Mouse (Mus musculus): Measurements from ENCODE around the gene S100z. TPM values are rescaled to one million over a fixed set of nuclear protein-coding genes. Genes with fewer than 3 reads are reported as not detected.

The S100z gene
- polyA plus RNA-seq (2015; fragmentation: Nextera tagmentation; extraction: Ambion mirVana), result not detected in 2 replicates

- no peak for ATAC-seq (replicated peaks; ENCODE audit: low FRiP score, low read depth)
Observed at GRCm38 (mm10) chr13:95478671-95479413, at the start of gene S100z. Gene S100z (minus strand): TSS chr13:95478721.

GRCm38 (mm10) chr13:95524674-95525491 lies 46.4 kb upstream of the S100z start, which contains the start of gene F2rl1:
Gene F2rl1 (minus strand): TSS chr13:95525227.
- ATAC-seq (replicated peaks; ENCODE audit: low FRiP score, low read depth) (peak; percentile 95), DNase-seq (ENCODE audit: low spot score) (peak; percentile 69)
- Histone ChIP-seq H3K4me1 (replicated peaks; ENCODE audit: insufficient read depth, low read length) (no peaks in the 10 kb centered on the region; the same call in 1 of the 2 replicates), H3K9me3 (replicated peaks; ENCODE audit: low read length) (no peaks in the 10 kb centered on the region), H3K27me3 (ENCODE audit: insufficient read depth, low read length) (no peaks in the 10 kb centered on the region), H3K4me3 (replicated peaks; ENCODE audit: low read depth, low read length) (peak within 1 kb of the TSS; percentile 51), H3K36me3 (ENCODE audit: insufficient read depth, low read length) (no peaks in the 10 kb centered on the region), H3K27ac (peak within 1 kb of the TSS; percentile 55), H3K9ac (ENCODE audit: low read depth, low read length) (peak within 1 kb of the TSS; percentile 51), H3K4me2 (ENCODE audit: low read length) (peak within 1 kb of the TSS; percentile 81)
- no peak for TF ChIP-seq CTCF (IDR thresholded peaks at IDR 0.05; ENCODE audit: low read depth)
- under 1% methylated on average over 54 of the region's 54 CpGs for WGBS

More at GRCm38 (mm10) chr13:95478671-95479413, at the start of gene S100z:
- no peak within 1 kb of the TSS for H3K4me2 ChIP-seq (ENCODE audit: low read length)
- H3K9me3 ChIP-seq (replicated peaks; ENCODE audit: low read length), result no peaks in the 10 kb centered on the region
- H3K4me1 ChIP-seq (replicated peaks; ENCODE audit: insufficient read depth, low read length), result no peaks in the 10 kb centered on the region
- no peak within 1 kb of the TSS for H3K27ac ChIP-seq
- no peaks in the 10 kb centered on the region for H3K36me3 ChIP-seq (ENCODE audit: insufficient read depth, low read length)
- TF ChIP-seq CTCF (IDR thresholded peaks at IDR 0.05; ENCODE audit: low read depth), result no peak
- no peak for DNase-seq (ENCODE audit: low spot score)
- 90% methylated on average over 21 of the region's 21 CpGs for WGBS
- H3K27me3 ChIP-seq (ENCODE audit: insufficient read depth, low read length), result no peaks in the 10 kb centered on the region
- no peak within 1 kb of the TSS for H3K9ac ChIP-seq (ENCODE audit: low read depth, low read length)
- no peak within 1 kb of the TSS for H3K4me3 ChIP-seq (replicated peaks; ENCODE audit: low read depth, low read length)

- H3K9me3 ChIP-seq (replicated peaks; ENCODE audit: low read length), result no peaks in the 10 kb centered on the region
- 0% methylated on average over 13 of the region's 13 CpGs for WGBS
- peak overlapping the region; percentile 51 for H3K4me3 ChIP-seq (replicated peaks; ENCODE audit: low read depth, low read length)
- no peaks in the 10 kb centered on the region; the same call in 1 of the 2 replicates for H3K4me1 ChIP-seq (replicated peaks; ENCODE audit: insufficient read depth, low read length)
- H3K4me2 ChIP-seq (ENCODE audit: low read length), result peak overlapping the region; percentile 81
- peak overlapping the region; percentile 55 for H3K27ac ChIP-seq
- peak overlapping the region; percentile 51 for H3K9ac ChIP-seq (ENCODE audit: low read depth, low read length)
- DNase-seq (ENCODE audit: low spot score), result no peak
- peak; percentile 10 for ATAC-seq (replicated peaks; ENCODE audit: low FRiP score, low read depth)
- H3K27me3 ChIP-seq (ENCODE audit: insufficient read depth, low read length), result no peaks in the 10 kb centered on the region
- TF ChIP-seq CTCF (IDR thresholded peaks at IDR 0.05; ENCODE audit: low read depth), result no peak
- H3K36me3 ChIP-seq (ENCODE audit: insufficient read depth, low read length), result no peaks in the 10 kb centered on the region
Observed at GRCm38 (mm10) chr13:95524424-95524673, 45.8 kb upstream of the S100z start.

- H3K4me3 ChIP-seq (replicated peaks; ENCODE audit: low read depth, low read length), result peak overlapping the region; percentile 51
- WGBS, result 5% methylated on average over 29 of the region's 29 CpGs
- H3K4me1 ChIP-seq (replicated peaks; ENCODE audit: insufficient read depth, low read length), result no peaks in the 10 kb centered on the region; the same call in 1 of the 2 replicates
- H3K9ac ChIP-seq (ENCODE audit: low read depth, low read length), result peak overlapping the region; percentile 51
- no peaks in the 10 kb centered on the region for H3K27me3 ChIP-seq (ENCODE audit: insufficient read depth, low read length)
- TF ChIP-seq CTCF (IDR thresholded peaks at IDR 0.05; ENCODE audit: low read depth), result no peak
- H3K36me3 ChIP-seq (ENCODE audit: insufficient read depth, low read length), result no peaks in the 10 kb centered on the region
- no peaks in the 10 kb centered on the region for H3K9me3 ChIP-seq (replicated peaks; ENCODE audit: low read length)
- peak overlapping the region; percentile 81 for H3K4me2 ChIP-seq (ENCODE audit: low read length)
- DNase-seq (ENCODE audit: low spot score) (peak; percentile 41), ATAC-seq (replicated peaks; ENCODE audit: low FRiP score, low read depth) (peak; percentile 22; the same call in 1 of the 2 replicates)
- H3K27ac ChIP-seq, result peak overlapping the region; percentile 55
Observed at GRCm38 (mm10) chr13:95523659-95524423, 45.3 kb upstream of the S100z start.

- Histone ChIP-seq H3K27ac (no peak overlapping the region), H3K36me3 (ENCODE audit: insufficient read depth, low read length) (no peaks in the 10 kb centered on the region), H3K27me3 (ENCODE audit: insufficient read depth, low read length) (no peaks in the 10 kb centered on the region), H3K9me3 (replicated peaks; ENCODE audit: low read length) (no peaks in the 10 kb centered on the region), H3K4me1 (replicated peaks; ENCODE audit: insufficient read depth, low read length) (no peaks in the 10 kb centered on the region; the same call in 1 of the 2 replicates), H3K9ac (ENCODE audit: low read depth, low read length) (no peak overlapping the region), H3K4me2 (ENCODE audit: low read length) (no peak overlapping the region), H3K4me3 (replicated peaks; ENCODE audit: low read depth, low read length) (no peak overlapping the region)
- no peak for DNase-seq (ENCODE audit: low spot score)
- TF ChIP-seq CTCF (IDR thresholded peaks at IDR 0.05; ENCODE audit: low read depth), result no peak
- ATAC-seq (replicated peaks; ENCODE audit: low FRiP score, low read depth), result no peak
- WGBS, result 77% methylated on average over 10 of the region's 10 CpGs
Observed at GRCm38 (mm10) chr13:95522176-95522575, 43.7 kb upstream of the S100z start.

GRCm38 (mm10) chr13:95521029-95521428 lies 42.5 kb upstream of the S100z start:
- Histone ChIP-seq H3K27ac (no peak overlapping the region), H3K4me2 (ENCODE audit: low read length) (no peak overlapping the region), H3K36me3 (ENCODE audit: insufficient read depth, low read length) (no peaks in the 10 kb centered on the region), H3K27me3 (ENCODE audit: insufficient read depth, low read length) (no peaks in the 10 kb centered on the region), H3K4me1 (replicated peaks; ENCODE audit: insufficient read depth, low read length) (no peaks in the 10 kb centered on the region; the same call in 1 of the 2 replicates), H3K4me3 (replicated peaks; ENCODE audit: low read depth, low read length) (no peak overlapping the region), H3K9me3 (replicated peaks; ENCODE audit: low read length) (no peaks in the 10 kb centered on the region), H3K9ac (ENCODE audit: low read depth, low read length) (no peak overlapping the region)
- DNase-seq (ENCODE audit: low spot score), result no peak
- TF ChIP-seq CTCF (IDR thresholded peaks at IDR 0.05; ENCODE audit: low read depth), result no peak
- 71% methylated on average over 6 of the region's 6 CpGs for WGBS
- ATAC-seq (replicated peaks; ENCODE audit: low FRiP score, low read depth), result no peak

All from kidney, postnatal 0 days (tissue).